Mouse (Mus musculus) bone marrow, adult 2 months (tissue): Measurements from ENCODE around the gene Lsamp.

Source experiments
- CTCF ChIP-seq: fragments of 200-500 bp; IDR thresholded peaks from 2 replicates; pipeline ENCODE4 v1.5.1; 2011; ENCODE audit warnings: low read length, control low read depth; ENCODE audit not compliant: control insufficient read depth, insufficient read depth
- POLR2A ChIP-seq: fragments of 200-500 bp; IDR thresholded peaks from 2 replicates; pipeline ENCODE4 v1.6.1; 2011; ENCODE audit warnings: low read depth, mild to moderate bottlenecking, control low read depth, low read length, borderline replicate concordance; ENCODE audit not compliant: control insufficient read depth

DNA sequence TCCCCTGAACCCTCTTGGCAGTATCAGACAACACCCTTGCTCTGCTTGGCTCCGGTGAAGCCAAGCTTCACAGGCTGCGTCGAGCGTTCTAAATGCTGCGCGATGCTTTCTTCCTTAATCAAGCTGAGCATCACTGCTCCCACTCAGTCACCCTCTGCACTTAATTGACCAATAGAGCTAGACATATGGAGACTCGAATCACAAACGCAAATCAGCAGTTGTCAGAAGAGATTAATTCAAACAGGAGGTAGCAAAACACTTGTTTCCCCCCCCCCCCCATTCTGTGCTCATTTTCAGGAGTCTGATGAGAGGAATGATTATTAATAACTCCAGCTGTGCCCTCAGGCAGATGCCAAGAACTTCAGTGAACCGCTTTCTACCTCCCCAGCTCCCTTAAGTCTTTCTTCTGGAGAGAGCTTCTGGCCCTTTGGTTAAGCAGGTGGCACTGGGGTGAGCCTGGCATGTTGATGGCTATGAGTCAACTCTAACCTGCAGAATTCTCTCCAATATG, 583.3 kb downstream of the Lsamp start:
- TF ChIP-seq CTCF = no peak
- no peak for TF ChIP-seq POLR2A
